Mouse (Mus musculus) WW6 (cell line): Measurements from ENCODE around the gene Dnah8.
"Not testable (repeated sequence)": the region's sequence is repeated elsewhere in the genome, so short reads cannot be mapped to it uniquely, and the experiment has no call there.

Experiments used
- DNase-seq: peaks from one replicate; pipeline ENCODE4 v3.0.0-alpha.2; 2013; ENCODE audit warnings: low read depth, low spot score

Dnah8 gene

DNA sequence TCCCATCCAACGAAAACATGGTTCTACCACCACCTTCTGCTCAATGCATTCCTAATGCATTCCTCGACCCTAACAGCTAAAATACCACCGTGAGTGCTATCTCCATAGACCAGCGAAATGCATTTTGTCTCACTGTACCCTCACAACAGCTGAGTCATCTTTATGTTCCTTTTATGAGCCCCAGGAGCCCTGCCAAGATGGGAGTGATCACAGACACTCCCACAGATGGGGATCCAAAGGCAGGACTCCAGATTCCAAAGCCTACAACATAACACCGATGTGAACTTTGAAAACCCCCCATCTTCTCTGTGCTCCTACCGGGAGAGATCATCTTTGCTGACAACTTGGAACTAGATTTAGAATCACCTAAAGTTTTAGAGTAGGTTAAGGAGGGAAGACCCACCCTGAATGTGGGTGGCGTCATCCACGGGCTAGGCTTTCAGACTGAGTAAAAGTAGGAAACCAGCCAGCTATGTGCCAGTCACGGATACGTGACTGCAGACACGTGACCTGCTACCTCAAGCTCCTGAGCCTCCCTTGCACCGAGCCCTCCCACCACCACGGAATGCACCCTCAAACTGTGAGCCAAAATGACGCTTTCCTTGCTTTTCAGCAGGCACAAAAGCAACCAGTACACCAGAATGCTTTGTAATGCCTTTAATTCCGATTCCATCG is 14.7 kb upstream of the Dnah8 start:
- DNase-seq = no peak

DNA sequence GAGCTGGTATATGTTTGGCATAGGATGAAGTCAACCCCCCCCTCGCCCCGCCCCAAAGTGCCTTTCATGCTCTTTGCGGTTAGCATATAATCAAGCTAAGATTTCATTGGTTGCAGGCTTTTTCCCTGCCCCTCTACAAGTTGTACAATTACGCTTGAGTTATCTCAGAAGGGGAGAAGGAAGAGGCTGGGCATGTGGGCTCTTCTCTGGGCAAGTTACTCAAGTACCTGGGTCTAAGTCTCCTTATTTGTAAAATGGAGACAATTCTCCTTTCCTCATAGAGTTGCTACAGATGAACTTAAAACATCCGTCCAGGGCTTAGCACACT is 14.2 kb upstream of the Dnah8 start:
- no peak for DNase-seq

- no peak for DNase-seq
Observed at GRCm38 (mm10) chr17:30610739-30611138, 13.4 kb upstream of the Dnah8 start.

DNA sequence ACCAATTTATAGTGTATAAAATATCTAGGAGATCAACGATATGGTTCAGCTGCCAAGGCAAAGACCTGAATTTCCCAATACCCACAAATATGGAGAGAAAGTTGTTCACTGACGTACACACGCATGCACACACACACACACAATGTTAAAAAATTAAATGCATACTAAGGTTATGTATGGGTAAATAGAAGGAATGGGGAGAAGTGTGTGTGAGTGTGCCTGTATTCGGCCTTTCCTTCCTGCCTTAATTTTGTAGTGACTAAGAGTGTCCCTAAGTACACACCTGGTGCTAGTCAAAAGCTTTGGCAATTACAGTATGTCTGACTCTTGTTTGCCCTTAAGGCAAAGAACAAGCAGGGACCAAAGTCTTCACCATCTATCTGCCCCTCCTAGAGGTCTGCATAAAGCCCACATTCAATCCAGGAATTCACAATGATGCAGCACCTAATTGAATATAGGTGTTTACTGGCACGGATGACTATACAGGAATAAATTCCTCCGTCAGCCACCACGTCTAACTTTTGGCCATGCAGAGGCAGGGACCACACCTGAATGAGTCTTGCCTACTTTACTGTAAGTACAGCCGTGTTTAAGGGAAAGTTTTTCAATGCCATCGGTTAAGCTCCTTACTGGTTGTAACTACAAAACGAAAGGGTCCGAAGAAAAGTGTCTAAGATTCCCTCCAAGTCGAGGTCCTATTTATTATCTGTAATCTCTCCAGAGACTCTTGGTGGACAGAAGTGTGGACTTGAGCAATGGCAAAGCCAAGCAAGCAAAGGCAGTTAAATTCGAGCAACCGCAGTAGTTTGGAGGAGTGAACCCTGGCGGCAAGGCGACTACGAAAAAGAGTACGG is 12.7 kb upstream of the Dnah8 start:
- no peak for DNase-seq

DNA sequence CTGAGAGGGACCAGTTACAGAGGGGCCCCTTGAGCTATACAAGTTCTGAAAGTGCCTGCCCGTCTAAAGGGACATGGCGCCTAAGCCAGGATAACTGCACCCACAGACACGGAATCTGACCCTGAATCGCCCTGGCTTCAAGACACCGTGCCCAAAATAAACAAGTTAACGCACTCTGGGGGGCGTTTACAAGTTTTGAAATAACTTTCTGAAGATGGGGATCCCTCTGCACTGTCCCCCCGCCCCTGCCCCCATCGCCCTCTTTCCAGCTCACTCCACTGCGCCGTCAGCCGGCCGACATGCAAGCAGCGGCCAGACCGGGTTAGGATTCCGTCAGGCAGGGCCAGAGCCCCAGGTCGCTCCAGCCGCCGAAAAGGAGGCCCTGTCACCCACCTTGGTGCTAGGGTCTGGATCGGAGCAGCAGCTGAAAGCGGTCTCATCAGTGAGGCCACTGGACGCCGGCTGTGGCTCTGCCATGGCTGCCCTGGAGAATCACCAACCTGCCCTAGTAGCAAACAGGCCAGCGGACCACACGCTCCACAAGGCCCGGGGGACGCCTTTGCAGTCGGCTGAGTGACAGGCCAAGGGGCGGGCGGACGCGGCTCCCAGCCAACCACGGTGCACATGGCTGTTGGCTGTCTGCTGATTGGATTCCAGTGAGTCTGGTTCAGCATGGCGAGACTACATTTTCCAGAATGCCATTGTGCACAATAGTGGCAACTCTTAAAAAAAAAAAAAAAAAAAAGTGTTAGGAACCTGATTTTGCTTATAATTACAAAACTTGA is 11.9 kb upstream of the Dnah8 start:
- DNase-seq = no peak

DNA sequence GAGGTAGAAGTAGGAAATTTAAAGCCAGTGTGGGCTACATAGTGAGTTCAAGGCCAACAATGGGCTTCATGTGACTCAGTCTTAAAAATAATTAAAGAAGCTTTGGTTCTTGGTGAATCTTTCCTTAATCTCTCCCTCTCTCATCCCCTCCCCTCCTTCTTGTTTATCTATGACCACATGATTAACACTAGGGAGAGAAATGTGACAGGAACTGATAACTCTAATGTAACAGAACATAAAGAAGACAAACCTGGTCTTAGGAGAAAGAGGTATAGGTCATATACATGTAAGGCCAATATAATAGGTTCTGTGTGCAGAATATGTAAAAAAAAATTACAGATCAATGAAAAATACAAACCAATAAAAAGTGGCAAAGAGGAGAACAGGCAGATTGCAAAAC is 10.8 kb upstream of the Dnah8 start:
- DNase-seq = no peak

DNA sequence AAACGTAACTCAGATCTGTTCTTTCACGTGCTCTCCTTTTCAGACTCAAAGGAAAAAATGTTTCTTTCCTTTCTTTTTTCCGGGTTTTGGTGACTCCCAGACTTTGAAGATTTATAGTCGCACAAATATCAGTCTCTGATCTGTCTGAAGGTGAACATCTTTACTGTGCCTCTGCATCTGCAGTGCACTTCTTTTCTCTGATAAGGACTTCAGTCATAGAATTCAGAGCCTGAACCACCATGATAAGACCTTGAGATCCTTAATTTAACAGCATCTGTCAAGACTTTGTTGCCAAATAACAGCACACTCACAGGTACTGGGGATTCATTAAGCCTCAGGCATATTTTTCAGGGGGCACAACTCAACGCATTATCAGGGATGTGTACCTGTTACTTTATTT is 8.0 kb upstream of the Dnah8 start:
- DNase-seq = no peak

- DNase-seq = no peak
Observed at GRCm38 (mm10) chr17:30618136-30618891, 5.8 kb upstream of the Dnah8 start.

DNA sequence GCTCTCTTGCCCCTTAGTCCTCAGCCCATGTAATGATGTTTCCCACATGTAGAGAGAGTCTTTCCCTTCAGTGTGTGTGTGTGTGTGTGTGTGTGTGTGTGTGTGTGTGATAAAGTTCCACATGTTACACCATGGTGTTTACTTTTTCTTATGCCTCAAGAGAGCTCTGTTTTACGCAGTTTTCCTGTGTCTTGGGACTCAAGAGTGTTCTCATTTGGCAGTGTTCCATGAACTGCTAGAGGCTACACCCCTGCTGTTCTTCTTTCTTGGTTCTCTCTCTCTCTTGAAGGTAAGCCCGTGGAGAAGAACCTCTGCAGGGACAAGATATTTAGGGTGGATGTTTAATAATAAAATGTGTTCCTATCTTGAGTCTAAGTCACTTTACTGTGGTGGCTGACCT is 5.0 kb upstream of the Dnah8 start:
- DNase-seq = no peak

GRCm38 (mm10) chr17:30620548-30620947 is 3.6 kb upstream of the Dnah8 start:
- no peak for DNase-seq

DNA sequence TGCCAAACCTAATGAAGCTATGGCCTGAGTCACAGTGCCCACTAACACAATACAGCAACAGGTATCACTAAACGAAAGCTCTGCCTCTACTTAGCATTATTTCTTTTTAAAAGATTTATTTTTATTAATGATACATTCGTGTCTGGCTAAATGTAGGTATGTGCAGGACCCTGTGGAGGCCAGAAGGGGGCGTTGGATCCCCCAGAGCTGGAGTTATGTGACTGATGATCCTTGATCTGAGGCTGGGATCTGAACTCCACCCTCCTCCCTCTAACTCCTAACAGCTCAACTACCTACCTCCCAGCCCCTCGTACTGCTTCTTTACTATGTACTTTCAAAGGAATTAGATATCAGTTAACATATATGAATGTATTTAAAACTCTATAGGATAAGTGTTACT is 2.7 kb upstream of the Dnah8 start:
- DNase-seq = no peak

DNA sequence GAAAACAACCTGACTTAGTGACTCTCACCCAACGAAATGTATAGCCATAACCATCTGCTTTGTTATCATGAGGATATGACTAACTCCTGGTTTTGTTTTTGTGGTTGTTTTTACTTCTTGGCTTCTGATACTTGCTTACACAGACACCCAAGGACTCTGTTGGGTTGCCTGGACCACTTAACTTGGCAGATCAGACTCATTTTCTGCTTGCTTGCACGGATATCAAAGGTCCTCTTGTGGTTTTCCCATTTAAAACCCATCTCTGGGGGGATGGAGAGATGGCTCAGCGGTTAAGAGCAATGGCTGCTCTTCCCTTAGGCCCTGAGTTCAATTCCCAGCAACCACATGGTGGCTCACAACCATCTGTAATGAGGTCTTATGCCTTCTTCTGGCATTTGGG is 954 bp upstream of the Dnah8 start:
- DNase-seq = no peak

DNA sequence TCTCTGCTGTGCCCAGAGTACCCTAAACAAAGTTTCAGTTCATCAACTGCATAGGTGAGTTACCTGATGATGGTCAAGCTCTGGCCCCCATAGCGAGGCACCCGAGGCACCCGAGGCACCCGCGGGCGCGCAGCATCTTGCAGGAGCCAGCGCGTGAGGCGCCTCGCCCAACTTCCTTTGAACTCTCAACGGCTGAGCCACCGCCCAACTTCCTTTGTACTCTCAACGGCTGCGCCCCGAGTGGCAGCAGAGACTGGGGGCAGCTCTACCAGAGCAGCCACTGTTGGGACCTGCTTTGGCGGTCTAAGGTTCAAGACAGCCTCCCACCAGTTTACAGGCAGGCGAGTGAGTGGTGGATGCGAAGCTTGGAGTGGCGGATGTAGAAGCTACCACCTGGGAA is 2.6 kb downstream of the Dnah8 start, which contains the start of gene Glo1:
Glo1 (minus strand) TSS at position 153 of the 400 bp plus-strand sequence.
- not testable (repeated sequence) for DNase-seq

GRCm38 (mm10) chr17:30635367-30635766 is 11.2 kb downstream of the Dnah8 start:
- peak; percentile 58 for DNase-seq

DNA sequence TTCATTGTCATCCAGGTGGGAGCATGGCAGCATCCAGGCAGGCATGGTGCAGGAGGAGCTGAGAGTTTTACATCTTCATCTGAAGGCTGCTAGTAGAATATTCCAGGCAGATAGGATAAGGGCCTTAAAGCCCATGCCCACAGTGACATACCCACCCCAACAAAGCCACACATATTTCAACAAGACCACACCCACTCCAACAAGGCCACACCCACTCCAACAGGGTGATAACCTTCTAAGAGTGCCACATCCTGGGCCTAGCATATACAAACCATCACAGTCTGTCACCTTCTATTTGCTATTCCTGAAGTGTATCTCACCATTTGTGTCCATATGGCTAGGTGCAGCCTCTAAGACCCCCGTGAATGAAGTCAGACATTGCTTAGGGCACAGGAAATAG is 13.6 kb downstream of the Dnah8 start:
- DNase-seq = no peak

DNA sequence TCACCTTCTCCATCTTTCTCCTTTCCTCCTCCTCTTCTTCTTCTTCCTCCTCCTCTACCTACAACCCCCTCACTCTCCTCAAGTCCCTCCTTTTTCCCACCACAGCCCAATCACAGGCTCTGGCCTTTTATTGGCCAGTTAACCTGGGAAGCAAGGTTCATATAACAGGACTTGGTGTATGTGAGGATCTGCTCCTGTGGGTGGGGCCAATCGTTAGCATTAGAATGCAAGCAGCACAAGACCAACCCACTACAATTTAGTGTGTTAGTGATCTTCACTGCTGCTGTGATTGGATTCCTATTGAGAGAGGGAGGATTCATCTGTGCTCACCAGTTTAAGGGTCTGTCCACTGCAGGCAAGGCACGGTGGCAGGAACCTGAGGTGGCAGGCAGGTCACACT is 14.8 kb downstream of the Dnah8 start:
- DNase-seq = no peak

GRCm38 (mm10) chr17:30640896-30641295 is 16.7 kb downstream of the Dnah8 start:
- DNase-seq = no peak

- no peak for DNase-seq
Observed at GRCm38 (mm10) chr17:30648770-30649169, 24.6 kb downstream of the Dnah8 start.

GRCm38 (mm10) chr17:30653010-30653409 is 28.9 kb downstream of the Dnah8 start:
- DNase-seq = no peak

DNA sequence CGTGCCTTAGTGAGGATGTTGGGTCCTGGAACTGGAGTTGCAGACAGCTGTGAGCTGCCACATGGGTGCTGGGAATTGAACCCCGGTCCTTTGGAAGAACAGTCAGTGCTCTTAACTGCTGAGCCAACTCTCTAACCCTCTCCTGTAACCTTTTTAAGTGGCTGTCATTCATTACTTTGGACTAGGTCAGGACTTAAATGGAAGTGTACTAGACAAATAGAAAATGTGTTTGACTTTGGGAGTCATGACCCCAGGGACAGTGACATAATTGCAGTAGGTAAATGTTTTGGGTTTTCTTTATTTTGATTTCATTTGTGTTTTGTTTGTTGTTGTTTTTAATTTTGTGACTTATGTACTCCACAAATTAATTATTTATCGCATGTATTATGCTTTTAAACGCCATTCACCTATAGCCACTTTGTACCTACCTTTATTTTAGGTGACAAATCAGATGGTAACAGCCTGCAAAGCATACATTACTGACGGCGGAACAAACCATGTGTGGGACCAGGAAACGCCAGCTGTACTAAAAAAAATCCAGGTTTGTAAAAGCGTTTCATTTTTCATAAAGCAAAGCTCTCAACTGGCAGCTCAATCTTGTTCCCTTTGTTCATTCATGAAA is 33.5 kb downstream of the Dnah8 start:
- DNase-seq = no peak

DNA sequence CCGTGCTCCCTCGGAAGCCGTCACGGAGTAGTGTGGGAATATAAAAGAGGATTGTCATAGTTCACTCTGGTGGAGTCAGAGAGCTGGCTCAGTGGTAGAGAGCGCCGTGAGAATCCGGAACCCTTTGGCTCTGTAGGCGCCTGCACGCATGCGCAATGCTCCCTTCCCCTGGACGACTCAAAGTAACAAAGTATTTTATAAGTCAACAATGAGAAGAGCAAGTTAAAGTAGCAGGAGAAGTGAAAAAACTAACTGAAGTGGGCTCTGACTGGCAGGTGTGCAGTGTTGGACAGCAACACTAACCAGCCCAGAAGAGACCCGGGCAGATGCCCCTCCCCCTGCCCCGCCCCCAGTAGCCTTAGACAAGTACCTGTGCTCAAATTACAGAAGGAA is 34.0 kb downstream of the Dnah8 start:
- no peak for DNase-seq
